Mouse (Mus musculus) embryonic facial prominence, embryonic 15.5 days (tissue): ENCODE data around the gene Cpox. TPM values are rescaled to one million over a fixed set of nuclear protein-coding genes. Genes with fewer than 3 reads are reported as not detected.

ENCODE experiments used
- ATAC-seq: fragments of 200-750 bp; cut with Nextera tagmentation; 2 replicates; pipeline ENCODE4 v1.8.0; 2017; ENCODE audit warnings: low read depth, moderate TSS enrichment; ENCODE audit not compliant: insufficient number of reproducible peaks, low FRiP score, low TSS enrichment
- H3K27ac ChIP-seq: fragments of 300-500 bp; sonication (generic); replicated peaks from 2 replicates; pipeline ENCODE4 v1.5.1; 2015; ENCODE audit warnings: mild to moderate bottlenecking, inconsistent platforms
- H3K27me3 ChIP-seq: fragments of 300-500 bp; sonication (generic); 2 replicates; pipeline ENCODE4 v1.6.1; 2015; ENCODE audit warnings: inconsistent platforms
- H3K36me3 ChIP-seq: fragments of 300-500 bp; sonication (generic); 2 replicates; pipeline ENCODE4 v1.6.1; 2015; ENCODE audit warnings: mild to moderate bottlenecking, inconsistent platforms
- H3K4me1 ChIP-seq: fragments of 300-500 bp; sonication (generic); 2 replicates; pipeline ENCODE4 v1.6.1; 2015; ENCODE audit warnings: inconsistent platforms
- H3K4me2 ChIP-seq: fragments of 300-500 bp; sonication (generic); replicated peaks from 2 replicates; pipeline ENCODE4 v1.6.1; 2015; ENCODE audit warnings: mild to moderate bottlenecking, inconsistent platforms
- H3K4me3 ChIP-seq: fragments of 300-500 bp; sonication (generic); replicated peaks from 2 replicates; pipeline ENCODE4 v1.5.1; 2015; ENCODE audit warnings: mild to moderate bottlenecking, inconsistent platforms
- H3K9ac ChIP-seq: fragments of 300-500 bp; sonication (generic); 2 replicates; pipeline ENCODE4 v1.6.1; 2015; ENCODE audit warnings: inconsistent platforms
- H3K9me3 ChIP-seq: fragments of 300-500 bp; sonication (generic); replicated peaks from 2 replicates; pipeline ENCODE4 v1.6.1; 2016; ENCODE audit warnings: inconsistent platforms
- WGBS: fragments of 180-500 bp; shearing (Covaris S2); methylation state at CpG from one replicate; pipeline ENCODE4 v1.1.7; 2015; 5-methylcytosine and 5-hydroxymethylcytosine counted together
- microRNA-seq: library from miRNA; unstranded; fragments of <30 nt; microRNA quantifications from one replicate; pipeline ENCODE4, GENCODE M21; 2016; ENCODE audit warnings: borderline number of aligned reads
- polyA plus RNA-seq: library from polyadenylated mRNA; unstranded; fragments of >200 nt; fragmentation: Nextera tagmentation; extraction: Ambion mirVana; gene quantifications from 2 replicates; pipeline ENCODE4 v1.2.1, GENCODE M21; 2015

The Cpox gene
- polyA plus RNA-seq, 1 experiment from 2014 or later, result 27.1 TPM

GRCm38 (mm10) chr16:58763076-58763475 lies 93.0 kb downstream of the Cpox start, which contains the start of gene Olfr172:
Gene Olfr172 (minus strand): TSS chr16:58763176.
- no peak within 1 kb of the TSS for H3K9ac ChIP-seq
- no peak within 1 kb of the TSS for H3K27ac ChIP-seq
- H3K4me1 ChIP-seq, result no peaks in the 10 kb centered on the region
- 76% methylated on average over 1 of the region's 1 CpGs for WGBS
- no peaks in the 10 kb centered on the region for H3K9me3 ChIP-seq
- ATAC-seq, result no peak
- no peak within 1 kb of the TSS for H3K4me3 ChIP-seq
- no peaks in the 10 kb centered on the region for H3K27me3 ChIP-seq
- H3K4me2 ChIP-seq, result no peak within 1 kb of the TSS
- no peaks in the 10 kb centered on the region for H3K36me3 ChIP-seq

Small RNA genes lying within 50 kb of the gene (microRNA-seq; reads per million reads assigned to microRNA genes)
- not detected for gene Gm27564

Other genes with a start within 250 kb of the Cpox start
- gene St3gal6, start 146.0 kb upstream of the Cpox start, polyA plus RNA-seq, result 15.0 and 17.6 TPM in 2 replicates
- gene Gm813, start 53.3 kb upstream of the Cpox start, polyA plus RNA-seq, result not detected in 2 replicates
- gene E330017A01Rik, start 31.6 kb upstream of the Cpox start, polyA plus RNA-seq, result not detected in 2 replicates
- gene Gpr15, start 48.8 kb downstream of the Cpox start, polyA plus RNA-seq, result 0.19 TPM in 1 of 2 replicates, not detected in the other
- 128 and 131 TPM in 2 replicates for gene Cldnd1, start 57.6 kb downstream of the Cpox start, polyA plus RNA-seq
- not detected in 2 replicates for gene Olfr172, start 92.9 kb downstream of the Cpox start, polyA plus RNA-seq
- 0.13 TPM in 1 of 2 replicates, not detected in the other for gene Olfr173, start 130.0 kb downstream of the Cpox start, polyA plus RNA-seq
- not detected in 2 replicates for gene Olfr175-ps1, start 156.5 kb downstream of the Cpox start, polyA plus RNA-seq
- gene Olfr177, start 204.5 kb downstream of the Cpox start, polyA plus RNA-seq, result not detected in 2 replicates
- not detected in 2 replicates for gene Olfr178, start 221.8 kb downstream of the Cpox start, polyA plus RNA-seq